Mouse (Mus musculus) forebrain, embryonic 14.5 days (tissue): ENCODE measurements at regions not wholly inside any gene's neighbourhood (a gene's known extent, or its start where the extent isn't known, plus 50 kb on each side); places are given as distances from the start of the nearest gene placed in this dataset.

Experiments used
- ATAC-seq: fragments of 200-750 bp; cut with Nextera tagmentation; 2 replicates; pipeline ENCODE4 v1.8.0; 2017; ENCODE audit warnings: mild to moderate bottlenecking, moderate library complexity
- DNase-seq: peaks from one replicate; pipeline ENCODE4 v3.0.0-alpha.2; 2015; ENCODE audit warnings: low spot score
- H3K27ac ChIP-seq: fragments of 300-500 bp; sonication (generic); 2 replicates; pipeline ENCODE4 v1.5.1; 2014; ENCODE audit warnings: low read depth, mild to moderate bottlenecking, control low read depth, low read length, moderate library complexity
- H3K27me3 ChIP-seq: fragments of 300-500 bp; sonication (generic); replicated peaks from 2 replicates; pipeline ENCODE4 v1.6.1; 2014; ENCODE audit warnings: low read length, control low read depth, mixed read lengths; ENCODE audit not compliant: control insufficient read depth, insufficient read depth
- H3K36me3 ChIP-seq: fragments of 300-500 bp; sonication (generic); 2 replicates; pipeline ENCODE4 v1.6.1; 2014; ENCODE audit warnings: low read length, control low read depth; ENCODE audit not compliant: control insufficient read depth, insufficient read depth
- H3K4me1 ChIP-seq: fragments of 300-500 bp; sonication (generic); 2 replicates; pipeline ENCODE4 v1.6.1; 2014; ENCODE audit warnings: antibody characterized with exemption, low read length, control low read depth; ENCODE audit not compliant: control insufficient read depth, insufficient read depth
- H3K4me2 ChIP-seq: fragments of 300-500 bp; sonication (generic); 2 replicates; pipeline ENCODE4 v1.6.1; 2014; ENCODE audit warnings: mild to moderate bottlenecking, control low read depth, low read length
- H3K4me3 ChIP-seq: fragments of 300-500 bp; sonication (generic); 2 replicates; pipeline ENCODE4 v1.5.1; 2014; ENCODE audit warnings: low read depth, low read length, control low read depth
- H3K9ac ChIP-seq: fragments of 300-500 bp; sonication (generic); 2 replicates; pipeline ENCODE4 v1.6.1; 2014; ENCODE audit warnings: mild to moderate bottlenecking, low read length, control low read depth, moderate library complexity
- H3K9me3 ChIP-seq: fragments of 300-500 bp; sonication (generic); replicated peaks from 2 replicates; pipeline ENCODE4 v1.6.1; 2016; ENCODE audit warnings: low read length, control low read depth, mixed read lengths; ENCODE audit not compliant: control insufficient read depth
- WGBS: fragments of 180-500 bp; shearing (Covaris S2); extraction: QIAGEN DNeasy Blood & Tissue Kit; methylation state at CpG from one replicate; pipeline ENCODE4 v1.1.7; 2014; 5-methylcytosine and 5-hydroxymethylcytosine counted together

DNA sequence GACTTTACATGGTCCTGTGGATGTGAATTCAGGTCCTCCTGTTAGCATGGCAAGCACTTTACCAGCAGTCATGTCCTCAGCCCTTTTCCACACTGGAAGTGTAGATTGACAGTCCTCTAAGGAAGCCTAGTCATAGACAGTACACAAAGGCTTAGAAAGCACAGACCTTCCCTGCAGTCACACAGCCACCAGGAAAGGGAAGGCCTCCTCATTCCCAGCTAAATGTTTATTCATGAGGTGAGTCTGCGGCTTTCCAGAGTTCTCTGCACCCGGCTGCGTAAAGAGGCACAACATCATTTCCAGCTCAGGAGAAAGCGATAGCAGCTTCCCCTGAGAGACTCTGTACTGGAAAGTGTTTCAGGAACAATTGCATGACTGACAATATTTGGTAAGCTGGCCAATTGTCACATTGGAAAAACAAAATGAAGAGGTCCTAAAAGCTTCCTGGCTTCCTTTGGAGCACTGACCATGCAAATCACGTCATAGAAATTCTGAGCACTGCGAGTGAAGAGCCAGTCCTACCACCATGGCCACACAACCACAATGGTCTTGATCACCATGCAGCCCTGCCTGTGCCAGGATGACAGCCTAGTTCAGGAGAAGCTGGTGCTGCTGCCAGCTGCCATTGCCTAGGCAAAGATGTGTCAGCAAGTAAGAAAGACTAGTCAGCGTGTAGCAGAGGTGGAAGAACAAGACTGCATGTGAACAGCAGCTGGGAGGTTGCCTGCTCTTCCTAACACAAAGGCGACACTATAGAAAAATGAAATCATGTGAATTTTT is 252.2 kb upstream of the Tbl1xr1 start:
- Histone ChIP-seq H3K9me3 (no peaks in the 10 kb centered on the region), H3K4me1 (peaks cover 9% of the 10 kb centered on the region), H3K27me3 (no peaks in the 10 kb centered on the region), H3K27ac (no peak overlapping the region), H3K9ac (no peak overlapping the region), H3K4me3 (no peak overlapping the region), H3K4me2 (no peak overlapping the region), H3K36me3 (no peaks in the 10 kb centered on the region)
- ATAC-seq (peak; percentile 74), DNase-seq (peak; percentile 51)
- 36% methylated on average over 8 of the region's 8 CpGs for WGBS

DNA sequence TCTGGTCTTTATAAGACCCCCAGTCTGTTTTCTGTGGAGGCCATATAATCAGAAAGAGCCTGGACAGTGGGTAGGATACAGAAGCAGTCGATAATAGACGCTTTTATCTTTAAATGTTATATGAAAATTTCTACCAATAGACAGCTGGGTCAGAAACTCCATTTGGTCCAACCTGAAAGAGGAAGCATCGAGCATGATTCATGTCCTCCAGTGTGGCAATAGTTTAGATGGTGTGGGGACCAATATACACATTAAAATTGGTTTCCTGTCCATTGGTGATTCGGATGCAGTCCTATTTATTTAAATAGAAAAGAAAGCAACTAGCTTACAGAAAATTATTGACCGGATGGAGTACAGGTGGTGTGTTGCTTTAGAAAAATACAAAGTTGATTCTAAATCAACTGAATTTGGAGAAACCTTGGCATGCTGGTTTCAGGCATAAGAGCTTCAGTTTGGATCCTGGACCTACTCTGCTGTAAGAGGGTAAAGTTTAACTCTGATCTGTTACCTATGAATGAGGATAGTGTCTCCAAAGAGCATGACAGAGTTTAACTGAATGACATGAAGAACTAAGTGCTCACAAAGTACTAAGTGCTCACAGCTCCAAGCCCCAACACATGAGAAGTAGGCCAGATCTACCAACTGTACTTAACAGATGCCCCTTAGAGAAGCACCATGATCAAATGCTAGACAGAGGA is 251.4 kb upstream of the Tbl1xr1 start:
- peaks cover 9% of the 10 kb centered on the region for H3K4me1 ChIP-seq
- no peak for DNase-seq
- no peak for ATAC-seq
- WGBS = 93% methylated on average over 5 of the region's 5 CpGs
- no peaks in the 10 kb centered on the region for H3K9me3 ChIP-seq
- H3K4me3 ChIP-seq = no peak overlapping the region
- no peaks in the 10 kb centered on the region for H3K27me3 ChIP-seq
- no peak overlapping the region for H3K4me2 ChIP-seq
- H3K27ac ChIP-seq = no peak overlapping the region
- no peak overlapping the region for H3K9ac ChIP-seq
- no peaks in the 10 kb centered on the region for H3K36me3 ChIP-seq

DNA sequence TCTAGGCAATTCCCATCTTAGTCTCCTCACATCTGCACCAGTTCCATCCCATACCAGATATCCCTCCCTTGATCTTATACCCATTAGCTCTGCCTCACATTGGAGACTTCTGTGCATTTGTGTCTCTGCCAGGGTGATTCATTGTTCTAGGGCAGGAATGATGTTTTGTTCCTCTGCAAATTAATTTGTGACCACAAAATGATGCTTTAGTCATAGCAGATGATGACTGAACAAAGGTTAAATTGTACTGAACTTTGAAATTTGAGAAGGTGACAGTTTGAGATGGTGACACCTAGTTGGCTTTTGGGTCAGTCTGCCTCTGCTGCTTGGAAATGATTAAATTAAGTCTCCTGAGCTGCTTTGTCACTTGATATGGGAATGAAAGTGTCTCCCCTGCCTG is 248.8 kb upstream of the Tbl1xr1 start:
- Histone ChIP-seq H3K27me3 (no peaks in the 10 kb centered on the region), H3K9me3 (no peaks in the 10 kb centered on the region), H3K4me3 (no peak overlapping the region), H3K36me3 (no peaks in the 10 kb centered on the region), H3K27ac (no peak overlapping the region), H3K4me2 (no peak overlapping the region), H3K4me1 (peaks cover 9% of the 10 kb centered on the region), H3K9ac (no peak overlapping the region)
- DNase-seq (no peak), ATAC-seq (no peak)

DNA sequence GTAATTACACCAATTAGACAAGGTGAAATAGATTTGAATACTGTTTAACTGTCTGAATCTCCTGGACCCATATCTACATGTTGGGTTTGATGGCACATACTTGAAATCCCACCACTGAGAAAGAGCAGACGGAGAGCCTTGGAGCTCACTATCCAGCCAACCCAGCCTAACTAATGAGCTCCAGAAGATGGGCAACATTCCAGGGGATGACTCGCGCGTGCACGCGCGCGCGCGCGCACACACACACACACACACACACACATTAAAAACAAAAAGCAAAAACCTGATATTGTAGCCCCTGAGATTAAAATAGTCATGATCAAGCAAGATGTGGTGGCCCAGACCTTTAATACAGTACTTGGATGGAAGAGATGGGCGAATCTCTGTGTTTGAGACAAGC is 243.3 kb upstream of the Tbl1xr1 start:
- WGBS = 75% methylated on average over 12 of the region's 12 CpGs
- no peaks in the 10 kb centered on the region for H3K27me3 ChIP-seq
- no peak overlapping the region for H3K4me2 ChIP-seq

DNA sequence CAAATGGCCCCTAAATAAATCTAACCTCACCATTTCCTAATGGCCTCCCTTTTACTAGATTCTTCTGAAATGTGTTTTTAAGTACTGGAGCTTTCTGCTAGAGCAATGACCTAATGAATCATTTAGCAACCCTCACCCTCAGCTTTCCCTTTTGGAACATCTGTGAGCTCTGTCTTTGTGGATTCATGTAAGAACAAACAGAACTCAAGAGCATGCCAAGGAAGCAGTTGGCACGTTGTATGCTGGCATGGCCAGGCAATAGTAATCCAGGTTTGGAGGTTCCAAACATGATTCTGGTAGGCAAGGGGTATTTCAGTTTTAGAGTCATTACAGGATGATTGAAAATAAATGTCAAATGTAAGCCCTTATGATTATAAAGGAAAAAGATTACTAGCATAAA is 240.9 kb upstream of the Tbl1xr1 start:
- DNase-seq (no peak), ATAC-seq (no peak)
- no peak overlapping the region for H3K4me3 ChIP-seq
- no peaks in the 10 kb centered on the region for H3K4me1 ChIP-seq
- no peak overlapping the region for H3K9ac ChIP-seq
- H3K9me3 ChIP-seq = no peaks in the 10 kb centered on the region
- WGBS = 65% methylated on average over 1 of the region's 1 CpGs
- no peak overlapping the region for H3K4me2 ChIP-seq
- no peaks in the 10 kb centered on the region for H3K27me3 ChIP-seq
- H3K36me3 ChIP-seq = no peaks in the 10 kb centered on the region
- no peak overlapping the region for H3K27ac ChIP-seq

More for the DNA sequence above, 243.3 kb upstream of the Tbl1xr1 start:
- H3K27ac ChIP-seq = no peak overlapping the region
- DNase-seq (peak; percentile 16), ATAC-seq (no peak)
- H3K4me3 ChIP-seq = no peak overlapping the region
- no peaks in the 10 kb centered on the region for H3K9me3 ChIP-seq
- no peak overlapping the region for H3K9ac ChIP-seq
- no peaks in the 10 kb centered on the region for H3K36me3 ChIP-seq
- no peaks in the 10 kb centered on the region for H3K4me1 ChIP-seq

DNA sequence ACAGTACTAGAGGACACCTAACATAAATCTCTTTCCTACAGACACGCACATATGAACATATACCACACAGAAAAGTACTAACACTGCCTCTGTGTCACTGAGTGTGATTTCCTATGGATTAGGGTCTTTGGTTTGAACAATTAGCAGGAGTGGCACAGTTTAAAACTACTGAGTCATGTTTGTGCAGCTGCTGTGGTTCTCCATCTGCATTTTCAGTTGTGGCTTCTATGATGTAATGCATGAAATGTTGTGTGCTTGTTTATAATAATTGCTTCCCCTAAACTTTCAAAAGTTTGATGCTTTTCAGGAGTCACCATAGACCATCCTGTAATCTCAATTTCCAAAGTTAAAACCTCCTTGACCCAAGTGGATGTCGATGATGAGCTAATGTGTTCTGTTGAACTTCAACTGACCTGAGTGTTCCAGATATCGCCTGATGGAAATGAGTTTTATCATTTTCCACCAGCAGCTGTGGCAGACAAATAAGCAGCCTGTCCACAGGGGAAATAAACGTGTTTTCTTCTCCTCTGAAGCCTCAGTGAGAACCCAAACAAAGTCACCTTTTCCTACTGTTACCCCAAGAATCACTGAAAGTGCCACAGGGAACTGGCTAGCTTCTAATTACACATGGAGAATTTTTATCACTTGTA is 239.0 kb upstream of the Tbl1xr1 start:
- no peak for DNase-seq
- Histone ChIP-seq H3K27ac (no peak overlapping the region), H3K9ac (no peak overlapping the region), H3K36me3 (no peaks in the 10 kb centered on the region), H3K4me3 (no peak overlapping the region), H3K4me2 (no peak overlapping the region), H3K27me3 (no peaks in the 10 kb centered on the region), H3K4me1 (peaks cover 6% of the 10 kb centered on the region; the same call in 1 of the 2 replicates), H3K9me3 (no peaks in the 10 kb centered on the region)
- WGBS = 84% methylated on average over 4 of the region's 4 CpGs
- ATAC-seq = no peak

DNA sequence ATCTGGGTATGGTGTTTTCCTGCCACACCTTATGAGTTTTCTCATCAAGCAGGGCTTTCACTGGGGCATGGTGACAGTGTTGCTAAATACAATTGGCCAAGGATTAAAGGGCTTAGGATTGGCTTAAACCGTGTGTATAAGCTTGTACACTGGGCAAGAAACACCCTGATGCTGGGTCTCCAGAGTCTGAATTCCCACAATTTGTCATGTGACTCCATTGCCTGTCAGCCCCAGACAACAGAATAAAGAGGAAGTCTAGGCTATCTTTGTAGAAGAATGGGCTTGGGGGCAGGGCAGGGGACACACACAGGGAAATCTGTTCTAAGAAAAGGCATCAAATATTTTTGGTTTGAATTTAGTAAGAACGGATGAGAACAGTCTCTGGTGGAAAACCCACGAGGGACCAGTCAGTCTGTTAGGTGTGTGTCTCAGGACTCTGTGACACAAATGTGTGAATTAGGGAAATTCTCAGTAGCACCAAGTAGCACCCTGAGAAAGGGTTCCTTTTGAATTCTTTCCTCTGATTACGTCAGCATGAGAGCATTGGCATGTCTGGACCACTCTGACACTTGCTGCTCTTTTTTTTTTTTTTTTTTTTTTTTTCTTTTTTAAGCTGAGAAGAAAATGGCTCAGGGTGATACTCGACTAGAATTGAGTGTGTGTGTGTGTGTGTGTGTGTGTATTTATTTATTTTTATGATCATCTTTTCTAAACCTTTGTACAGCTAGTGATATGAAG is 235.5 kb upstream of the Tbl1xr1 start:
- peak; percentile 72 for ATAC-seq

GRCm38 (mm10) chr3:21841506-21841905 is 234.9 kb upstream of the Tbl1xr1 start:
- Histone ChIP-seq H3K9me3 (no peaks in the 10 kb centered on the region), H3K27me3 (no peaks in the 10 kb centered on the region), H3K4me2 (no peak overlapping the region), H3K36me3 (no peaks in the 10 kb centered on the region), H3K4me1 (peaks cover 6% of the 10 kb centered on the region; the same call in 1 of the 2 replicates), H3K27ac (no peak overlapping the region), H3K9ac (no peak overlapping the region), H3K4me3 (no peak overlapping the region)
- DNase-seq (peak; percentile 16), ATAC-seq (peak; percentile 33; the same call in 1 of the 2 replicates)
- 21% methylated on average over 1 of the region's 1 CpGs for WGBS

More for the DNA sequence above, 235.5 kb upstream of the Tbl1xr1 start:
- Histone ChIP-seq H3K9me3 (no peaks in the 10 kb centered on the region), H3K4me3 (no peak overlapping the region), H3K9ac (no peak overlapping the region), H3K4me2 (no peak overlapping the region), H3K27ac (no peak overlapping the region), H3K36me3 (no peaks in the 10 kb centered on the region), H3K4me1 (peaks cover 6% of the 10 kb centered on the region; the same call in 1 of the 2 replicates), H3K27me3 (no peaks in the 10 kb centered on the region)
- DNase-seq = peak; percentile 39
- 19% methylated on average over 5 of the region's 5 CpGs for WGBS
